Mouse (Mus musculus) MEL (cell line): Measurements from ENCODE around the gene Pla2g7.

Experiments
- MEF2A ChIP-seq: IDR thresholded peaks from 2 replicates; pipeline ENCODE4 v1.6.1; 2014; ENCODE audit warnings: low read depth, mild to moderate bottlenecking, inconsistent platforms, low read length, improper control_type of control experiment; ENCODE audit not compliant: poor library complexity, insufficient replicate concordance, severe bottlenecking; ENCODE audit errors: extremely low read depth
- RAD21 ChIP-seq: IDR thresholded peaks from 2 replicates; pipeline ENCODE4 v1.6.1; 2011; ENCODE audit warnings: mild to moderate bottlenecking, low read depth, low read length, improper control_type of control experiment

DNA sequence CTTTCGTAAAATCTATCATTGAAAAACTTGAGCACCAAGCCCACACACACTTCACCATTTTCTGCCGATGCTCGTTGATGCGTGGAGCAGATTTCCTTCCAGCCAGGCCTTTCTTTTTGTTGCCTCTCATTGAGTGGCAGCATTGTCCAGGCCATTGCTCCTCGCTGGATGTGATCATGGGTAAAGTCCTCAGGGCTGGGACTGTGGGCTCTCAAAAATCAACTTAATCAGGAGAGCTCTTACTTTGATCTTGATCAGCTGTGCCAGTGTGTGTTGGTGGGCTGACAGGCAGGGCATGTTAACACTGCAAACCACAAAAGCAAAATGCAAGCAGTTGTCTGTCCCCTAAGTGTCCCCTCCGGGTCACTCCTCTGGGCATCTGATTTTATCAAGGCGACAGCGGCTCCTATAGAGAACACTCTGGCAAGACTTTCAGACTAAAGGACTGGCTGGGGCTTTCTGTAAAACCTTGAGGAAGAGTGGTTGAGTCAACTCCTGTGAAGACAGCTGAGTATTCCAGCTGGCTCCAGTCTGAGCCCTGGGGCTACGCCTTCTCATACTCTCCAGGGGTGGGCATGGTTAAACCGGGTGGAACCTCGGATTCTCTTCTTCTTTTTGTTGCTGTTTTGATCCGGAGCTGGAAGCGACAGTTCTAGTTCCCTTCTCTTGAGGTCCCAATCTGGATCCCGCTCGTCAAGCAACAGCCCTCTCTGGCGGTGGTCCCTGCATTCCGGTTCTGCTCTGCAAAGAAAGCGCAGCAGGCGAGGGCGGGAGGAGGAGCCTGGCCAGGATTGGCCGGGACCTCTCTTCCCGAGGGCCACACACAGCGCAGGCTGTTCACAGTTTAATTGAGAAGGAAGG, 33.3 kb upstream of the Pla2g7 start:
- TF ChIP-seq RAD21 (no peak), MEF2A (no peak)
